Mouse (Mus musculus) thymus, adult 2 months (tissue): ENCODE data around the gene Gsdme. TPM values are rescaled to one million over a fixed set of nuclear protein-coding genes. Genes with fewer than 3 reads are reported as not detected.

ENCODE experiments used
- DNase-seq: peaks from one replicate; pipeline ENCODE4 v3.0.0; 2021
- H3K27ac ChIP-seq: fragments of 200-500 bp; 2 replicates; pipeline ENCODE4 v1.5.1; 2012; ENCODE audit warnings: low read length, control low read depth; ENCODE audit not compliant: control insufficient read depth, insufficient read depth
- H3K27me3 ChIP-seq: fragments of 200-500 bp; 2 replicates; pipeline ENCODE4 v1.6.1; 2012; ENCODE audit warnings: mild to moderate bottlenecking, low read length, moderate library complexity, mixed read lengths; ENCODE audit not compliant: control insufficient read depth, insufficient read depth
- H3K36me3 ChIP-seq: fragments of 200-500 bp; 2 replicates; pipeline ENCODE4 v1.6.1; 2012; ENCODE audit warnings: mild to moderate bottlenecking, low read length, moderate library complexity; ENCODE audit not compliant: control insufficient read depth, insufficient read depth
- H3K4me1 ChIP-seq: fragments of 200-500 bp; replicated peaks from 2 replicates; pipeline ENCODE4 v1.6.1; 2012; ENCODE audit warnings: low read length; ENCODE audit not compliant: control insufficient read depth, insufficient read depth
- H3K4me3 ChIP-seq: fragments of 200-500 bp; 2 replicates; pipeline ENCODE4 v1.5.1; 2012; ENCODE audit warnings: mild to moderate bottlenecking, low read length, control low read depth, moderate library complexity; ENCODE audit not compliant: control insufficient read depth, insufficient read depth
- CTCF ChIP-seq: fragments of 200-500 bp; IDR thresholded peaks from 2 replicates; pipeline ENCODE4 v1.5.1; 2012; ENCODE audit warnings: mild to moderate bottlenecking, control low read depth, low read length, moderate library complexity, borderline replicate concordance; ENCODE audit not compliant: control insufficient read depth, poor library complexity, insufficient read depth; ENCODE audit errors: extremely low read depth
- POLR2A ChIP-seq: fragments of 200-500 bp; IDR thresholded peaks from 2 replicates; pipeline ENCODE4 v1.6.1; 2012; ENCODE audit warnings: mild to moderate bottlenecking, low read length, control low read depth, moderate library complexity; ENCODE audit not compliant: control insufficient read depth, poor library complexity, insufficient read depth; ENCODE audit errors: extremely low read depth
- WGBS: fragments of 180-500 bp; shearing (Covaris S2); methylation state at CpG from one replicate; pipeline ENCODE4 v1.1.7; 2018; 5-methylcytosine and 5-hydroxymethylcytosine counted together
- polyA plus RNA-seq: library from polyadenylated mRNA; depleted of rRNA; stranded (reverse); fragments of >200 nt; gene quantifications from 2 replicates; pipeline ENCODE4 v1.2.3, GENCODE M21; 2012; rRNA removed

The Gsdme gene
- polyA plus RNA-seq, 1 experiment = 0.59 TPM

DNA sequence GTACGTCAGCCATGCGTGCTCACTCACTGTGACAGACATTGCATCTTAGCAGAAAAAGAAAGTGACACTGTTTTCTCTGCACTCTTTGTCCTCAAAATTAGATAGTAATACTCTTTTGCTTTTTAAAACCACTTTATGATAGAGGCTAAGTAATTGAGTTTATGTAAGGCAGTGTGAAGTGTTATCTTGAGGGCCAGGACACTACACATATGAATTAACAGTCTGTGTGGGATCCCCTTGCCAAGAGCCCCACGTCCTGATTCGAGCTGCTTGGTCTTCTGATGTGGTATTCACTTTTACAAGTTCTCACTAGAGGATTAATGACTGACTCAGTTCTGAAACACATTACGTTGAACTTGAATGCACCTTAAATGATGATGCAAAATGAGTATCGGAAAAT is 103.8 kb downstream of the Gsdme start:
- H3K36me3 ChIP-seq = peaks cover 4% of the 10 kb centered on the region; the same call in 1 of the 2 replicates
- H3K27me3 ChIP-seq = no peaks in the 10 kb centered on the region
- H3K4me1 ChIP-seq = no peaks in the 10 kb centered on the region
- no peak for DNase-seq
- no peak overlapping the region for H3K4me3 ChIP-seq
- WGBS = 78% methylated on average over 6 of the region's 6 CpGs
- TF ChIP-seq POLR2A = no peak
- TF ChIP-seq CTCF = no peak
- H3K27ac ChIP-seq = no peak overlapping the region

DNA sequence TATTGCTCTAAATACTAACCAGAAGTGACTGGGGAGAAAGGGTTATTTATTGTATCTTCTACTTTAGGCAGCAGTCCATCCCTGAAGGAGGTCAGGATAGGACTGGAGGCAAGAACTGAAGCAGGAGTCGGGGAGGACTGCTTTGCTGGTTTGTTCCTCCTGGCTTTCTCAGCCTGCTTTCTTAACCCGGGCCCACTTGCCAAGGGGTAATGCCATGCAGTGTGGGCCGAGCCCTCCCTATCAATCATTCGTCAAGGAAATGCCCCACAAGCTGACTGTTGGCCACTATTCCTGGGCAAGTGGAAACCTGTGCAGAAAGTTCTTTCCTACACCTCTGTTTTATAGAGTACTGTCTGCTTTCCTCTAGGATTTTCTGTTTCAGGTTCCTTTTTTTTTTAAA is 114.3 kb downstream of the Gsdme start:
- H3K36me3 ChIP-seq = no peaks in the 10 kb centered on the region
- no peaks in the 10 kb centered on the region for H3K27me3 ChIP-seq
- no peak for DNase-seq
- H3K4me3 ChIP-seq = no peak overlapping the region
- H3K27ac ChIP-seq = no peak overlapping the region
- WGBS = 88% methylated on average over 4 of the region's 4 CpGs
- TF ChIP-seq CTCF = no peak
- no peak for TF ChIP-seq POLR2A
- H3K4me1 ChIP-seq = peaks cover 3% of the 10 kb centered on the region; the same call in 1 of the 2 replicates

DNA sequence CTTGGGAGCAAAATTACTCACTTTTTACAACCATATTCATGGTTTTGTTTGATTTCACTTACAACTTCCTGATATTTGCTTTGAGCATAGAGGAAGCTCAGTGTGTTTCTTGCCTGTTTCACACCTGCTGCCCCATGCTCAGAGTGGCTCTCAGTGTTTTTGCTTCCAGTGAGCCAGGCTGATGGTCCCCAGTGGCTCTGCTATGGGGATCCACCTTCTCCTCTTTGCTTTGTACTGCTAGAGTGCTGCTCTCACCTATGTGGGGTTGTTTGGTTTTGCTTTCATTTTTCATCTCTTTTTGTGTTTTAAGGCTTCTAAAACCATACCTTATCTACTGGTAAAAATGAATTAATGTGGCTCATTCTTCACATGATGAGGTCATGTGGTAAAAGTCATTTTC is 117.5 kb downstream of the Gsdme start:
- H3K36me3 ChIP-seq = no peaks in the 10 kb centered on the region
- no peaks in the 10 kb centered on the region for H3K27me3 ChIP-seq
- no peak overlapping the region for H3K27ac ChIP-seq
- H3K4me3 ChIP-seq = no peak overlapping the region
- DNase-seq = no peak
- TF ChIP-seq CTCF (no peak), POLR2A (no peak)
- peaks cover 3% of the 10 kb centered on the region; the same call in 1 of the 2 replicates for H3K4me1 ChIP-seq

DNA sequence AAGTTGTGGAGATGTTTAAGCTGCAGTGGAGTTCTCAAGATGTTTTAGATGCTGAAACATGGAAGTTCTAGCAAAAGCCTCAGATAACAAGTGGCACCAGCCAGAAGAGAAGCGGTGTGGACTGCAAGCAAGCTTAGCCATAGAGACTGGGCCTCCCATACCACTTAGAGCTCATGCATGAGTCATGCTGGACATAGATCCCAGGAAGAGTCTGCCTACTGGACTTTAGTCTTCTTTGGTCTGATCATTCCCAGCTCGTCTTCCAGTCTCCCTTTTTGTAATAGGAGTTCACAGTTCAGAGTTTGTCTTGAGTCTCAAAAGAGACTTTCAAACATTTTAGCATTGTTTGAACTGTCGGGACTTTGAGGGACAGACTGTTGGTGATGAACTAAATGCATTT is 124.1 kb downstream of the Gsdme start:
- 95% methylated on average over 3 of the region's 3 CpGs for WGBS
- Histone ChIP-seq H3K27ac (no peak overlapping the region), H3K4me3 (no peak overlapping the region), H3K4me1 (no peaks in the 10 kb centered on the region), H3K27me3 (no peaks in the 10 kb centered on the region), H3K36me3 (no peaks in the 10 kb centered on the region)
- TF ChIP-seq CTCF (no peak), POLR2A (no peak)
- DNase-seq = no peak

Other genes with a start within 250 kb of the Gsdme start
- 8.5 and 9.4 TPM in 2 replicates for gene Mpp6, start 153.6 kb downstream of the Gsdme start, polyA plus RNA-seq
- gene Osbpl3, start 192.3 kb upstream of the Gsdme start, polyA plus RNA-seq = 6.7 and 8.2 TPM in 2 replicates